Mouse (Mus musculus): ENCODE results near the gene Csrnp3. TPM values are rescaled to one million over a fixed set of nuclear protein-coding genes. Genes with fewer than 3 reads are reported as not detected.

Csrnp3 gene
- total and polyA plus RNA-seq, 2 experiments = not detected

- H3K27ac ChIP-seq (replicated peaks; ENCODE audit: insufficient read depth, low read depth, low read length) = no peak overlapping the region
- H3K27me3 ChIP-seq (ENCODE audit: control insufficient read depth, insufficient read depth, low read length) = no peaks in the 10 kb centered on the region
- TF ChIP-seq POLR2A (IDR thresholded peaks at IDR 0.05; ENCODE audit: extremely low read depth, insufficient read depth, low read length) (no peak), CTCF (IDR thresholded peaks at IDR 0.05; ENCODE audit: low read depth, low read length) (no peak)
- no peak overlapping the region for H3K9ac ChIP-seq (ENCODE audit: low read depth, low read length)
- 76% methylated on average over 4 of the region's 4 CpGs for WGBS
- no peaks in the 10 kb centered on the region for H3K79me2 ChIP-seq (ENCODE audit: control insufficient read depth, insufficient read depth, low read length)
- no peak overlapping the region for H3K4me3 ChIP-seq (ENCODE audit: insufficient read depth, low read depth, low read length)
- peaks cover 1% of the 10 kb centered on the region; the same call in 1 of the 2 replicates for H3K4me1 ChIP-seq (ENCODE audit: control insufficient read depth, insufficient read depth, low read length)
- no peaks in the 10 kb centered on the region for H3K36me3 ChIP-seq (ENCODE audit: control insufficient read depth, insufficient read depth, low read length)
- no peak for DNase-seq (ENCODE audit: extremely low read depth, low read depth, low spot score)
Measured at GRCm38 (mm10) chr2:65990754-65991153, 145.2 kb downstream of the Csrnp3 start.

DNA sequence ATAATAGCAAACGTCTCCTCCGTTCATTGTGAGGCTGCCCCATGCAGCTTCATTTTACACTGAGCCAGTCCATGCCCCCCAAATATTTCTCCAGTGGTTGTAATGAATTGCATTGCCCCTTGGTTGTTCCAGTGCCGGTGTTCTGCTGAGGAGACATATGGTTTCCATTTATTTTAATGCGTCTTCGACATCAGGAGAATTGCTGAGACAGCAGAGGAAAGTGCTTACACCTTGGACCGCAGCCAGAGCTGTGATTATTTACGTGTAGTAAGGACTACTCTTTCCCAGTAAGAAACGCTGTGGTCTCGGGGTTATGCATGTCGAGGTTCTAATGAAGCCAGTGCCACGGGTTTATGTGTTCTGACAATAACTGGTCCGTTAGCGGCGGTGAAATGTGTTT is 147.8 kb downstream of the Csrnp3 start:
- DNase-seq (ENCODE audit: extremely low read depth, low read depth, low spot score) = no peak
- H3K9ac ChIP-seq (ENCODE audit: low read depth, low read length) = no peak overlapping the region
- no peaks in the 10 kb centered on the region for H3K27me3 ChIP-seq (ENCODE audit: control insufficient read depth, insufficient read depth, low read length)
- H3K4me1 ChIP-seq (ENCODE audit: control insufficient read depth, insufficient read depth, low read length) = no peaks in the 10 kb centered on the region
- WGBS = 83% methylated on average over 14 of the region's 14 CpGs
- no peak overlapping the region for H3K4me3 ChIP-seq (ENCODE audit: insufficient read depth, low read depth, low read length)
- H3K36me3 ChIP-seq (ENCODE audit: control insufficient read depth, insufficient read depth, low read length) = no peaks in the 10 kb centered on the region
- H3K27ac ChIP-seq (replicated peaks; ENCODE audit: insufficient read depth, low read depth, low read length) = no peak overlapping the region
- TF ChIP-seq POLR2A (IDR thresholded peaks at IDR 0.05; ENCODE audit: extremely low read depth, insufficient read depth, low read length) (no peak), CTCF (IDR thresholded peaks at IDR 0.05; ENCODE audit: low read depth, low read length) (no peak)
- H3K79me2 ChIP-seq (ENCODE audit: control insufficient read depth, insufficient read depth, low read length) = no peaks in the 10 kb centered on the region

DNA sequence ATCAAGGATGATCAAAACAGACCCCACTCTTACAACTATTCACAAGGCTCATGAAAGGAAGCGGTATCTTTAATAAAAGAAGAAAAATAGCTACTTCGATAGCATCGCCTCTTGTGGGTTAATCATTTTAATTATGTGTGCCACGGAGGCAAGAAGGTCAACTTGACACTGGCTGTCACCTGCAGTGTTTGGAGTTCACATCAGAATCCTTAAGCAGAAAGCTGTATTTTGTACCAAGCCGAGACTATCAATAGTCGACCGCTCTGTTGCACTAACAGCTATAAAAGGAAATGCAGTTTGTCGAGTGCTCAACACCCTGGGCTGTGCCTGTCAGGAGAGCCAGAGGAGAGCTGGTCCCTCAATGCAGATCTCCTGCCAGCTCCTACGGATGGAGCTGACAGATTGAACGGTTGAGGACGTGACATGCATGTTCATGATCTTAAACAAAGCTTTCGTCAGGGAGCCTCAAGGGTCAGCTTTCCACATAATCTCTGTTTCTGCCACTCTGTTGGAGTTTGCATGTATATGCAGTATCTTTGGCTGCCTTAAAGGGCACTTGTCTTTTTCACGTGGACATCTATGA is 149.4 kb downstream of the Csrnp3 start:
- Histone ChIP-seq H3K4me3 (ENCODE audit: insufficient read depth, low read depth, low read length) (no peak overlapping the region), H3K27me3 (ENCODE audit: control insufficient read depth, insufficient read depth, low read length) (no peaks in the 10 kb centered on the region), H3K9ac (ENCODE audit: low read depth, low read length) (no peak overlapping the region), H3K4me1 (ENCODE audit: control insufficient read depth, insufficient read depth, low read length) (no peaks in the 10 kb centered on the region), H3K36me3 (ENCODE audit: control insufficient read depth, insufficient read depth, low read length) (no peaks in the 10 kb centered on the region), H3K79me2 (ENCODE audit: control insufficient read depth, insufficient read depth, low read length) (no peaks in the 10 kb centered on the region), H3K27ac (replicated peaks; ENCODE audit: insufficient read depth, low read depth, low read length) (no peak overlapping the region)
- no peak for DNase-seq (ENCODE audit: extremely low read depth, low read depth, low spot score)
- no peak for TF ChIP-seq CTCF (IDR thresholded peaks at IDR 0.05; ENCODE audit: low read depth, low read length)
- no peak for TF ChIP-seq POLR2A (IDR thresholded peaks at IDR 0.05; ENCODE audit: extremely low read depth, insufficient read depth, low read length)
- 79% methylated on average over 13 of the region's 13 CpGs for WGBS

DNA sequence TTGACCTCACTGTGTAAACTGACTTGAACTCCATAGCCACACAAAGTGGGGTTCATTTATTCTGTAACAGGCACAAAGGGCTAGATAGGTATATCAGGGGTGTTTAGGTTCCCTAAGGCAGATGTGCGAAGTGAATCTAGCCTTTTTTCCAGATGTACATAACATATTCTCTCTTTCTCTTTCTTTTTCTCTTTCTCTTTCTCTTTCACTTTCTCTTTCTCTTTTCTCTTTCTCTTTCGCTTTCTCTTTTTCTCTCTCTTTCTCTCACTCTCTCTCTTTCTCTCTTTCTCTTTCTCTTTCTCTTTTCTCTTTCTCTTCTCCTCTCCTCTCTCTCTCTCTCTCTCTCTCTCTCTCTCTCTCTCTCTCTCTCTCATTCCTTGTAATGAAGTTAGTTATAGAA is 153.2 kb downstream of the Csrnp3 start:
- TF ChIP-seq CTCF (IDR thresholded peaks at IDR 0.05; ENCODE audit: low read depth, low read length) (no peak), POLR2A (IDR thresholded peaks at IDR 0.05; ENCODE audit: extremely low read depth, insufficient read depth, low read length) (no peak)
- Histone ChIP-seq H3K27me3 (ENCODE audit: control insufficient read depth, insufficient read depth, low read length) (no peaks in the 10 kb centered on the region), H3K27ac (replicated peaks; ENCODE audit: insufficient read depth, low read depth, low read length) (no peak overlapping the region), H3K79me2 (ENCODE audit: control insufficient read depth, insufficient read depth, low read length) (no peaks in the 10 kb centered on the region), H3K36me3 (ENCODE audit: control insufficient read depth, insufficient read depth, low read length) (no peaks in the 10 kb centered on the region), H3K9ac (ENCODE audit: low read depth, low read length) (no peak overlapping the region), H3K4me1 (ENCODE audit: control insufficient read depth, insufficient read depth, low read length) (no peaks in the 10 kb centered on the region), H3K4me3 (ENCODE audit: insufficient read depth, low read depth, low read length) (no peak overlapping the region)
- DNase-seq (ENCODE audit: extremely low read depth, low read depth, low spot score) = no peak
- WGBS = 88% methylated on average over 2 of the region's 2 CpGs

DNA sequence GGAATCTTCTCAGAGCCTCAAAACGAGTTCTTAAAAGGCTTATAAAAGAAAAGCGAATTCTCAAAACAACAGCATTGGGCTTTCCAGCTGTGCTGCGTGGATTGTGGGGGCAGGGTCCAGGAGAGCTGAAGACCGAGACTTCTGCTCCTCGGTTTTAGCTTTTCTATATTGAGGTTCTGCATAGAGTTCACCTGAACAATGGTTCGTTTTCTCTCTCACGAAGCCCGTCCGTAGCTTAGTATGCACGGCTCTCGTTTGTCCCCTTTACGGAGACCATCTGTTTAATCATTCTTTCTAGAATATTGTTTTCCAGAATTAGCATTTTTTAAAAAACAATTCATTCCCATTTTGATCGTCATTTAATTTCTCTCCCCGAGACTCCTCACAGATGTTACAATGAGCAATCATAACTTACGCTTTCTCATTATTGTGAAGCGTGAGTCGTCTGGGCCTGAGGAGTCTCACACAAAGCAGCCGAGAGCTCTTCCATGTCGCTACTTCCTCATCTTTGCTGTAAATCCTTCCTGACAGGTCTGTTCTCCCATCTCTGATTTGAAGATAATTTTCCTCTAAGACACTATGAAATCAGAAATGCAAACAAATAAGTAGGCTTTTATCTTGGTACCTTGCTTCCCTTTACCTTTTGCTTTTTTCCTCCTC is 163.6 kb downstream of the Csrnp3 start:
- Histone ChIP-seq H3K4me3 (ENCODE audit: insufficient read depth, low read depth, low read length) (no peak overlapping the region), H3K9ac (ENCODE audit: low read depth, low read length) (no peak overlapping the region), H3K4me1 (ENCODE audit: control insufficient read depth, insufficient read depth, low read length) (no peaks in the 10 kb centered on the region), H3K36me3 (ENCODE audit: control insufficient read depth, insufficient read depth, low read length) (no peaks in the 10 kb centered on the region), H3K27me3 (ENCODE audit: control insufficient read depth, insufficient read depth, low read length) (no peaks in the 10 kb centered on the region), H3K79me2 (ENCODE audit: control insufficient read depth, insufficient read depth, low read length) (no peaks in the 10 kb centered on the region), H3K27ac (replicated peaks; ENCODE audit: insufficient read depth, low read depth, low read length) (no peak overlapping the region)
- TF ChIP-seq CTCF (IDR thresholded peaks at IDR 0.05; ENCODE audit: low read depth, low read length) (no peak), POLR2A (IDR thresholded peaks at IDR 0.05; ENCODE audit: extremely low read depth, insufficient read depth, low read length) (no peak)
- DNase-seq (ENCODE audit: extremely low read depth, low read depth, low spot score) = no peak
- WGBS = 90% methylated on average over 19 of the region's 19 CpGs

DNA sequence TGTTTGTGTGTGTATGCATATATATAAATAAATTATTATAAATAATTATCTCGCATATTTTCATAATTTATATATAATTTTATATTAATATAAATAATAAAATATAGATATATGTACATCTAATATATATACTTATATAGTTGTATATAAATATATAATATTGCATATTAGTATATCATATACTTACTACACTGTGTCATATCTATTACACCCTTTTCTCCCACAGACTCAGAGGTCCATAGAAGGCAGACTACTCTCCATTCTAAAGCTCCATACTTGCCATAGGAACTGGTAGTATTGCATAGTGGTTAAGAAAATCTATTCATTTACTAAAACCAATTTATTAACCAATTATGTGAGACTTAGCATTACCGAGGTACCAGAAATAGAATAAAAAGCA is 164.1 kb downstream of the Csrnp3 start:
- Histone ChIP-seq H3K9ac (ENCODE audit: low read depth, low read length) (no peak overlapping the region), H3K4me3 (ENCODE audit: insufficient read depth, low read depth, low read length) (no peak overlapping the region), H3K79me2 (ENCODE audit: control insufficient read depth, insufficient read depth, low read length) (no peaks in the 10 kb centered on the region), H3K36me3 (ENCODE audit: control insufficient read depth, insufficient read depth, low read length) (no peaks in the 10 kb centered on the region), H3K27me3 (ENCODE audit: control insufficient read depth, insufficient read depth, low read length) (no peaks in the 10 kb centered on the region), H3K4me1 (ENCODE audit: control insufficient read depth, insufficient read depth, low read length) (no peaks in the 10 kb centered on the region), H3K27ac (replicated peaks; ENCODE audit: insufficient read depth, low read depth, low read length) (no peak overlapping the region)
- no peak for DNase-seq (ENCODE audit: extremely low read depth, low read depth, low spot score)
- TF ChIP-seq CTCF (IDR thresholded peaks at IDR 0.05; ENCODE audit: low read depth, low read length) (no peak), POLR2A (IDR thresholded peaks at IDR 0.05; ENCODE audit: extremely low read depth, insufficient read depth, low read length) (no peak)
- 69% methylated on average over 2 of the region's 2 CpGs for WGBS
